Mouse (Mus musculus): ENCODE results near the gene Npas2. TPM values are rescaled to one million over a fixed set of nuclear protein-coding genes. Genes with fewer than 3 reads are reported as not detected.

Gene Npas2
- 0.78 and 0.86 TPM in 2 replicates for polyA plus RNA-seq (2016; fragmentation: Nextera tagmentation; extraction: Ambion mirVana)

- no peak for ATAC-seq (ENCODE audit: insufficient number of reproducible peaks, insufficient read depth, low FRiP score, low TSS enrichment)
- 2% methylated on average over 49 of the region's 66 CpGs for WGBS
- H3K4me2 ChIP-seq (replicated peaks) = peak within 1 kb of the TSS; percentile 99
- H3K27me3 ChIP-seq = peaks cover 58% of the 10 kb centered on the region
- peak within 1 kb of the TSS; percentile 68 for H3K9ac ChIP-seq
- no peak within 1 kb of the TSS for H3K27ac ChIP-seq
- H3K36me3 ChIP-seq = no peaks in the 10 kb centered on the region
- peak within 1 kb of the TSS; percentile 72 for H3K4me3 ChIP-seq
- no peaks in the 10 kb centered on the region for H3K9me3 ChIP-seq
- H3K4me1 ChIP-seq = peaks cover 18% of the 10 kb centered on the region; the same call in 1 of the 2 replicates
These were observed at the start of gene Npas2 for GRCm38 (mm10) chr1:39192997-39193861. Gene Npas2, plus strand, starts transcription at chr1:39193731.

- Histone ChIP-seq H3K9me3 (no peaks in the 10 kb centered on the region), H3K27ac (no peak overlapping the region), H3K4me3 (no peak overlapping the region), H3K4me2 (replicated peaks) (no peak overlapping the region), H3K36me3 (no peaks in the 10 kb centered on the region), H3K27me3 (no peaks in the 10 kb centered on the region), H3K9ac (no peak overlapping the region), H3K4me1 (no peaks in the 10 kb centered on the region)
- 90% methylated on average over 4 of the region's 4 CpGs for WGBS
- ATAC-seq (ENCODE audit: insufficient number of reproducible peaks, insufficient read depth, low FRiP score, low TSS enrichment) = no peak
These were observed 36.8 kb upstream of the Npas2 start for GRCm38 (mm10) chr1:39156778-39157177.

DNA sequence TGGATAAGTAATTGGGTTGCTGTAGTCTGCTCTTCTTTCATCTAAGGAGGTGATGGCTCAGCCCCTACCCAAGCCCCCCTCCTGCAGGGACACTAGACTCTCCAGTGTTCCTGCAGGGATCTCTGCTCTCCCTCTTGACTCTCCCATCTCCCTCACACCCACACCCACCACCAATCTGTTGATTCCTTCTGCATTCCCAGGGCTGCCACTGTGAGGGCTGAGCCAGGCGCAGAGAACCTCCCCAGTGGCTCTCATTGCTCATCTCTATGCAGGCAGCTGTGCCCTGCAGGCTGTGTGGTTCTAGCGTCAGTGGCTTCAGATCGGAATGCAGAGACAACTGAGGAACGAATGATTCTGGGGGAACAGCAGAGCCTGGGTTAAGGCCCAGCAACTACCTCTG, 33.4 kb upstream of the Npas2 start:
- H3K4me2 ChIP-seq (replicated peaks) = no peak overlapping the region
- H3K4me3 ChIP-seq = no peak overlapping the region
- no peak overlapping the region for H3K27ac ChIP-seq
- H3K4me1 ChIP-seq = no peaks in the 10 kb centered on the region
- ATAC-seq (ENCODE audit: insufficient number of reproducible peaks, insufficient read depth, low FRiP score, low TSS enrichment) = no peak
- WGBS = 63% methylated on average over 4 of the region's 4 CpGs
- no peaks in the 10 kb centered on the region for H3K27me3 ChIP-seq
- no peak overlapping the region for H3K9ac ChIP-seq
- H3K36me3 ChIP-seq = no peaks in the 10 kb centered on the region
- H3K9me3 ChIP-seq = no peaks in the 10 kb centered on the region

GRCm38 (mm10) chr1:39163077-39163476, 30.5 kb upstream of the Npas2 start:
- WGBS = 95% methylated on average over 1 of the region's 1 CpGs
- no peak overlapping the region for H3K4me3 ChIP-seq
- no peak overlapping the region for H3K4me2 ChIP-seq (replicated peaks)
- no peaks in the 10 kb centered on the region for H3K36me3 ChIP-seq
- H3K27me3 ChIP-seq = no peaks in the 10 kb centered on the region
- ATAC-seq (ENCODE audit: insufficient number of reproducible peaks, insufficient read depth, low FRiP score, low TSS enrichment) = no peak
- H3K27ac ChIP-seq = no peak overlapping the region
- H3K4me1 ChIP-seq = no peaks in the 10 kb centered on the region
- no peak overlapping the region for H3K9ac ChIP-seq
- no peaks in the 10 kb centered on the region for H3K9me3 ChIP-seq

DNA sequence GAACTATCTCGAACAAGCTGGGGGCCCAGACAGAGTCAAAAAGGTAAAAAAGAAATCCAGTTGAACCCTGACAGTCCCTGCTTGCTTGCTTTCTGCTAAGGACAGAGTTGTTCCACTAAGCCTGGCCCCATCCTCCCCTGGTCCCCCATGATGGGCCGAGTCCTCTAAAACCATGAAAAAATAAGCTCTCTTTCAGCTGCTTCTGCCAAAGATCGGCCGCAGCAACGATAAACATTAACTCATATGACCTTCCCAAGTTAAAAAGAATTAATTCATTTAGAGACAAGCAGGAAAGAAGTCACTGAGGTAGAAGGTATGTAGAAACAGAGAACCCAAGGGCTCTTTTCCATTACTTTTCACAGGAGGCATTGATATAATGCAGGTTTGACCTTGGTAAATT, 16.8 kb upstream of the Npas2 start:
- 95% methylated on average over 5 of the region's 5 CpGs for WGBS
- ATAC-seq (ENCODE audit: insufficient number of reproducible peaks, insufficient read depth, low FRiP score, low TSS enrichment) = no peak
- Histone ChIP-seq H3K27ac (no peak overlapping the region), H3K4me2 (replicated peaks) (no peak overlapping the region), H3K9ac (no peak overlapping the region), H3K9me3 (peaks cover 2% of the 10 kb centered on the region; the same call in 1 of the 2 replicates), H3K4me1 (no peaks in the 10 kb centered on the region), H3K27me3 (no peaks in the 10 kb centered on the region), H3K36me3 (no peaks in the 10 kb centered on the region), H3K4me3 (no peak overlapping the region)

DNA sequence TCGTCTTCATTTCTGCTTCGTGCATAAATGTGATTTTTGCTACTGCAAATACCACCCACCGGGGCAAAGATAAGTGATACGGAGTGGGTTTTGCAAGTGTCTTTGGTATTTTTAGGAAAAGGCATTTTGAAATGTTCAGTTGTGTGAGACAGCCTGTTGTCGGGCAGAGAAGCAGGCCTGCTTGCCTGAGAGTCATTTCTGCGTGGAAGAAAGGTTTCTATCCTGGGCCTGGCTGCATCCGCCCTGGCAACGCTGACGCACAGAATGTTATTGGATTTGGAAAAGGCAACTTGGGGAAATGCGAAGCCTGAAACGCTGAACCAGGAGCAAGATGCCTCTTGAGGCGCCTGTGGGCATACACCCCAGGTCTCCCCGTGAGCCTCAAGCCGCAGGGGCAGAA, 16.3 kb upstream of the Npas2 start:
- Histone ChIP-seq H3K4me3 (no peak overlapping the region), H3K4me1 (no peaks in the 10 kb centered on the region), H3K9ac (no peak overlapping the region), H3K9me3 (peaks cover 2% of the 10 kb centered on the region; the same call in 1 of the 2 replicates), H3K36me3 (no peaks in the 10 kb centered on the region), H3K27me3 (no peaks in the 10 kb centered on the region), H3K4me2 (replicated peaks) (no peak overlapping the region), H3K27ac (no peak overlapping the region)
- no peak for ATAC-seq (ENCODE audit: insufficient number of reproducible peaks, insufficient read depth, low FRiP score, low TSS enrichment)
- 88% methylated on average over 14 of the region's 14 CpGs for WGBS

DNA sequence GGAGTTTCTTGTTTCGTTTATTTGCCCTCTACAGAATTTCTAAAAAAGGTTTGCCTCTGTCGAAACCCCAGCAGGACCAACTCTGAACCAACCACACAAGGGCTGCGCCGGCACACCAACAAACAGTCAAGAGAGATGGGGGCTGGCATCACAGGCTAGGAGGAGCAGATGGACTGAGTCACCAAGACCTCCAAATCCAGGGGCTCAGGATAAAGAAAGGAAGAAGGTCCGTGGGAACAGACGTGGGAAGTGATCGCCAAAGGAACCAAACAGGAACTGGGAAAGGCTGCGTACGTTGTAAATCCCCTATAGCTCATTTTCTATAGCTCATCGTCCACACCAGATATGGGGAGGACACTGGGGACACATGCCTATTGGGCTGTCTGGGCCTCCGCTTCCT, 13.7 kb upstream of the Npas2 start:
- no peak overlapping the region for H3K4me3 ChIP-seq
- no peaks in the 10 kb centered on the region for H3K4me1 ChIP-seq
- H3K9me3 ChIP-seq = peaks cover 2% of the 10 kb centered on the region; the same call in 1 of the 2 replicates
- 94% methylated on average over 11 of the region's 11 CpGs for WGBS
- no peak overlapping the region for H3K4me2 ChIP-seq (replicated peaks)
- no peaks in the 10 kb centered on the region for H3K36me3 ChIP-seq
- H3K27ac ChIP-seq = no peak overlapping the region
- no peaks in the 10 kb centered on the region for H3K27me3 ChIP-seq
- no peak overlapping the region for H3K9ac ChIP-seq
- ATAC-seq (ENCODE audit: insufficient number of reproducible peaks, insufficient read depth, low FRiP score, low TSS enrichment) = no peak

DNA sequence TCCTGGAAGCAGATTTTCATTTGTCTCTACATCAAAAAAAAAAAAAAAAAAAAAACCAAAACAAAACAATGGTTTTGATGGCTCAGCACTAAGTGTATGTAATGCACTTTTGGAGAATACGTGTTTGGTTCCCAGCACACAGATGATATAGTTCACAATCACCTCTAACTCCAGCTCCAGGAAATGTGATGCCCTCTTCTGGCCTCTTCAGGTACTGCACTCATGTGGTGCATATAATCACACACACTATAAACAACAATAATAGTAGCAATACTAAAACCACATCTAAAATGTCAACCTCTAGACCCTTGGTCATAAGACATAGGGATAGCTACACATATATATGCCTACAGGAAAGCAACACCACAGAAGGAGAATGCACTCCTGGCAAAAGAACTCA, 13.0 kb upstream of the Npas2 start:
- no peak for ATAC-seq (ENCODE audit: insufficient number of reproducible peaks, insufficient read depth, low FRiP score, low TSS enrichment)
- Histone ChIP-seq H3K36me3 (no peaks in the 10 kb centered on the region), H3K4me2 (replicated peaks) (no peak overlapping the region), H3K4me1 (no peaks in the 10 kb centered on the region), H3K9ac (no peak overlapping the region), H3K27me3 (no peaks in the 10 kb centered on the region), H3K27ac (no peak overlapping the region), H3K9me3 (peaks cover 2% of the 10 kb centered on the region; the same call in 1 of the 2 replicates), H3K4me3 (no peak overlapping the region)
- 100% methylated on average over 1 of the region's 1 CpGs for WGBS

- ATAC-seq (ENCODE audit: insufficient number of reproducible peaks, insufficient read depth, low FRiP score, low TSS enrichment) = no peak
- H3K27ac ChIP-seq = no peak overlapping the region
- no peaks in the 10 kb centered on the region for H3K36me3 ChIP-seq
- H3K9me3 ChIP-seq = peaks cover 2% of the 10 kb centered on the region; the same call in 1 of the 2 replicates
- no peaks in the 10 kb centered on the region for H3K27me3 ChIP-seq
- no peak overlapping the region for H3K9ac ChIP-seq
- H3K4me1 ChIP-seq = no peaks in the 10 kb centered on the region
- H3K4me3 ChIP-seq = no peak overlapping the region
- no peak overlapping the region for H3K4me2 ChIP-seq (replicated peaks)
- 76% methylated on average over 4 of the region's 4 CpGs for WGBS
These were observed 11.6 kb upstream of the Npas2 start for GRCm38 (mm10) chr1:39181901-39182300.

- Histone ChIP-seq H3K4me1 (no peaks in the 10 kb centered on the region), H3K27me3 (no peaks in the 10 kb centered on the region), H3K4me2 (replicated peaks) (no peak overlapping the region), H3K9ac (no peak overlapping the region), H3K36me3 (no peaks in the 10 kb centered on the region), H3K27ac (no peak overlapping the region), H3K9me3 (no peaks in the 10 kb centered on the region), H3K4me3 (no peak overlapping the region)
- no peak for ATAC-seq (ENCODE audit: insufficient number of reproducible peaks, insufficient read depth, low FRiP score, low TSS enrichment)
- WGBS = 75% methylated on average over 5 of the region's 5 CpGs
These were observed 7.7 kb upstream of the Npas2 start for GRCm38 (mm10) chr1:39185833-39186232.

DNA sequence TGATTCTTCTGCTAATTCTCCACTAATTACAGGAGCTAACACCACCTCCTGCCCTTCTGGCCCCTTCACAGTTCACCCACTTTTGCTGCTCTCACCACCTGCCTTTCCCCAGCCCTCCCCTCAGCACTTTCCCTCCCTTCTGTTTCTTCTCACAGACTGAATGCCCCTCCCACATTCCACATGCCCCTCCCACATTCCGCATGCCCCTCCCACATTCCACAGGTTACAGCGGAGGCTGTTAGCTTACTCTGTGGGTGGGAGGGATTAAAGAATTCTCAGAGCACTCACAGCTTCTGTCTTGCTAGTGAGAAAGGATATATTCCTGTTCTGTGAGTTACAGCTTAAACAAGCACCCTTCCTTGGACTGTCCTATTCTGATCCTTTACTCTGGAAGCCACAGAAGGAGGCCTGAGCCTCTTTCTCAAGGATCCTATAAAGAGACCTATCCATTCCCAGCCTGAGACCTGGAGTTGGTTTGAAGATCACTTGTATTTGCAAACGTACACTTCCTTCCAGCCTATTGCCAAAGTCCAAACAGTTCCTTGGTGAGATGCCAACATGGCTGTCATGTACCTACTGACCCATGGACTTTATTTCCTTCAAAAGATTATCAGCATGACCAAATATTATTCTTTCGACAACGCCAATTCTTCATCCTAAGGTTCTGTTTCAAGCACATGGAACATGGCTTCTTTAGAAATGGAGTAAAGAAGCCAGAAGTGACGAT, 6.7 kb upstream of the Npas2 start:
- Histone ChIP-seq H3K27ac (no peak overlapping the region), H3K9ac (no peak overlapping the region), H3K4me1 (no peaks in the 10 kb centered on the region), H3K4me2 (replicated peaks) (no peak overlapping the region), H3K4me3 (no peak overlapping the region), H3K36me3 (no peaks in the 10 kb centered on the region), H3K27me3 (peaks cover 6% of the 10 kb centered on the region), H3K9me3 (no peaks in the 10 kb centered on the region)
- 55% methylated on average over 6 of the region's 6 CpGs for WGBS
- no peak for ATAC-seq (ENCODE audit: insufficient number of reproducible peaks, insufficient read depth, low FRiP score, low TSS enrichment)

GRCm38 (mm10) chr1:39191122-39191521, 2.4 kb upstream of the Npas2 start:
- Histone ChIP-seq H3K4me1 (peaks cover 14% of the 10 kb centered on the region; the same call in 1 of the 2 replicates), H3K36me3 (no peaks in the 10 kb centered on the region), H3K4me2 (replicated peaks) (no peak overlapping the region), H3K9me3 (no peaks in the 10 kb centered on the region), H3K27ac (no peak overlapping the region), H3K27me3 (peaks cover 46% of the 10 kb centered on the region), H3K4me3 (no peak overlapping the region), H3K9ac (no peak overlapping the region)
- no peak for ATAC-seq (ENCODE audit: insufficient number of reproducible peaks, insufficient read depth, low FRiP score, low TSS enrichment)
- 68% methylated on average over 5 of the region's 5 CpGs for WGBS
